Mouse (Mus musculus) right cerebral cortex, postnatal 4 days (tissue): ENCODE results near the gene Zswim1.
"Not testable (repeated sequence)": the region's sequence is repeated elsewhere in the genome, so short reads cannot be mapped to it uniquely, and the experiment has no call there.

Experiments
- DNase-seq: peaks from one replicate; pipeline ENCODE4 v3.0.0-alpha.2; 2022

Gene Zswim1

DNA sequence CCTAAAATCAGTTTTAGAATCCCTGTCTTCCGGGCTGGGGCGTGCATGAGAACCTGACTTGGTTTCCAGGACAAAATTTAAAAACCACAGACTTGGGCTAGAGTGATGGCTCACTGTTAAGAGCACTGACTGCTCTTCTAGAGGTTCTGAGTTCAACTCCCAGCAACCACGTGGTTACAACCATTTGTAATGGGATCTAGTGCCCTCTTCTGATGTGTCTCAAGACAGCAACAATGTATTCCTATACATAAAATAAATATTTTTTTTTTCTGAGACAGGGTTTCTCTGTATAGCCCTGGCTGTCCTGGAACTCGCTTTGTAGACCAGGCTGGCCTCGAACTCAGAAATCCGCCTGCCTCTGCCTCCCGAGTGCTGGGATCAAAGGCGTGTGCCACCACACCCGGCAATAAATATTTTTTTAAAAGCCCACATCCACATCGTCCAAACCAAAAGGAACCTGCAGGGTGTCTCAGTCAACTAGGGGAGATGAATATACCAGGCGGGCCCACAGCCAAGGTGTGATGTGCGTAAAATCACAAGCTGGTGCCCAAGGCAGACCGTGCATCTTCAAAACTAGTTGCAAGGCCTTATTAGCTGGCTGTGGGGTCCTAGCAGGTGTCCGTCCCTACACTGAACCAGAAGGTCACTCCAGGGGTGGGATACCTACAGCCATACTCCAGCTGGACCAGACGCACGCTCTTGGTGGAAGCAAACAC, 9.7 kb downstream of the Zswim1 start:
- no peak for DNase-seq

DNA sequence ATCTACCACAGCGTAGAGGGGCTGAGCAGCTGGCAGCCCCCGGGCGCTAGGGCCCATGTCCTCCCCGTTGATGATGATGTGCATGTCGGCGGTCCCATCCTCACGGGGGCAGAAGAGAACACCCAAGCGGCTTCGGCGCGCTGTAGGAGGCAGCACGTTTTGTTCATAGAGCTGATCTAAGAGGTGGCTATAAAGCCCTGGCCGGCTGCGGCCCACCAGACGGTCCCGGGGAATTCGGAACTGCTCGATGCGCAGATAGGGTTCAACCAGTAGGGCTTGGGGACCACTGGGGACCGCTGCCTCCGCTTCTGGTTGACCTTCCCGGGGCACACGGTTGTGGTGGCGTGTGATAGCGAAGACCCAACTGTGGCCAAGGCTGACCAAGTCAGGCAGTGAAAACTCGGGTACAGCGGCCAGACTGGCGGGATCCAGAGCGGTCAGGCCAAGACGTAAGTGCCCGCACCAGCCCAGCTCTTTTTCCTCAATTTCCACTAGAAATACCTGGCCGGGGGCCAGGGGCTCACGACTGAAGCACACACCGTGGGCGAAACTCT, 10.3 kb downstream of the Zswim1 start, which contains the start of gene Ctsa:
Ctsa (plus strand) TSS at position 126 of the 554 bp plus-strand sequence.
- peak; percentile 76 for DNase-seq

DNA sequence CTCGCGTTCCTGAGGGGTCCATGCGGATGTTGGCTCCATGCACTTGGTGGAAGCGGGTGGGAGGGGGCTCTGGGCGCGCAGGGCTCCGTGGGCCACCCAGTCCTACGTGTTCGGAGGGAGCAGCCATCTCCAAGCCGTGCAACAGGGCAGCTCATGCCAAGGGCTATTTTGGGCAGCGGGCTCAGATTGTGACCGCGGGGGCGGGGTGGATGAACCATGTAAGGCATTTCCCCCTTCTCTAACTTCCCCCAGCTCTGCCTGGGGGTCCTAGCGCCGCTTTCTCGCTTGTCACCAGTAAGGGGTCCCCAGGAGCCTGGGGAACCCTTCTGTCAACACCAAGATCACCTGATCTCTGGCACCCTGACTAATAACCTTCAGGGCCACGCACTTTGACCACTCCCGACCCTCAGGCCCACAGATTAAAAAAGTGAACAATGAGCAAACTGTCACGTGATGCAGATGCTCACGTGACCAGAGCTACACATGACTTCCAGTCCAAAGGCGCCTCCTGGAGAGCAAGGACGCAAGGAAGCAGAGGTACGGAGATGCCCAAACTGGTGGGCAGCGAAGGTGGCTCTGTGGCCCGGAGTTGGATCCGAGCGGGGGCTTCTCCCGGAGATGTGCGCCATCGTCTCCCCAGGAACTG, 11.0 kb downstream of the Zswim1 start, which contains the start of gene Neurl2:
Neurl2 (minus strand) TSS at position 143 of the 646 bp plus-strand sequence.
- peak; percentile 90 for DNase-seq

DNA sequence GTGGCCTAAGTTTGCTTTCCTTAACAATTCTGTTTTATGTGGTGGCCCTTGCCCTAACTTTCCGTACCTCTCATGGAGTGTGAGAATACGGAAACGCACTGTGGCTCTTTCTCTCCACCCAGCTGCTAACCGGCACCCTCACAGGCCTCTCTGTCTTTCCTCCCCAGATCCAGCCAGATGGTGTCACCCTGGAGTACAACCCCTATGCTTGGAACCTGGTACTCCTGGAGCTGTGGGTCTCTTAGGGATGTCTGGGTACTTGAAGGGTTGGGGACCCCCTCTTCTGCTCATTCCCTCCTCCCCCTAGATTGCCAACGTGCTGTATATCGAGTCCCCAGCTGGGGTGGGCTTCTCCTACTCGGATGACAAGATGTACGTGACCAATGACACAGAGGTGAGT, 12.0 kb downstream of the Zswim1 start:
- no peak for DNase-seq

DNA sequence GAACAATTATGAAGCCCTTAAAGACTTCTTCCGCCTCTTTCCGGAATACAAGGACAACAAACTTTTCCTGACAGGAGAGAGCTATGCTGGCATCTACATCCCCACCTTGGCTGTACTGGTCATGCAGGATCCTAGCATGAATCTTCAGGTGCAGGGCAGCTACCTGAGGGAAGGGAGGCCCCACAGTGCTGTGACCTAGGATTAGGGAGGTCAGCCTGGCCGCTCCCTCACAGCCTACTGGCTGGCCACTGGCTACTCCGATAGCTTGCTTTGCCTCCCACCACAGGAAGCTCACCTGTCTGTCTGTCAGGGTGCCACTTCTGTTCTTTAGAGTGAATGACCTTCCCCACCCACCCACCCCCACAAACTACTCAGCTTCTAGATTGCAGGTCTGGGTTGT, 12.7 kb downstream of the Zswim1 start:
- no peak for DNase-seq

DNA sequence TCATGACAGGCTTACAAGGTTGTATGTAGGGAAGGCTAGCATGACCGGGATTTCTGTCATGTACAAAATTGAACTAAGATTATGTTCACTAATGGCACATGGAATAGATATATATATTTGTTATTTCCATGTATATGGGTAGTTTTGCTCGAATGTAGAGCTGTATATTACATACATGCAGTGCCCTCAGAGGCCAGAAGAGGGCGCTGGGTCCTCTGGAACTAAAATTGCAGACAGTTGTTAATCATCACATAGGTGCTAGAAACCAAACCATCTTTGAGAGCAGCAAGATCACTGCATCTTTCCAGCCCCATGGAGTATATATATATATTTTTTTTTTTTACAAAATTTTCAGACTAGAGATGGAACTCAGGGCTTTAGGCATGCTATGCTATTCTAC, 23.3 kb downstream of the Zswim1 start:
- no peak for DNase-seq

DNA sequence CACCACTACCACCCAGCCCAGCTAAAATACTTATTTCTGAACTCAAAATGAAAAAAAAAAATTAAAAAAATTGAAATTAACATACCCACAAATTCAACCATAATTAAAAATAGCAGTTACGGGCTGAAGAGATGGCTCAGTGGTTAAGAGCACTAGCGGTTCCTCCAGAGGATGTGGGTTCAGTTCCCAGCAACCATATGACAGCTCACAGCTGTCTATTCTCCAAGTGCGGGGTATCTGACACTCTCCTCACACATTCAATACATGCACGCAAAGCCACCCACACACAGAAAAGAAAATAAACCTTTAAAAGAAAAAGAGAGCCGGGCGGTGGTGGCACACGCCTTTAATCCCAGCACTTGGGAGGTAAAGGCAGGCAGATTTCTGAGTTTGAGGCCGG, 27.6 kb downstream of the Zswim1 start:
- DNase-seq, result no peak

DNA sequence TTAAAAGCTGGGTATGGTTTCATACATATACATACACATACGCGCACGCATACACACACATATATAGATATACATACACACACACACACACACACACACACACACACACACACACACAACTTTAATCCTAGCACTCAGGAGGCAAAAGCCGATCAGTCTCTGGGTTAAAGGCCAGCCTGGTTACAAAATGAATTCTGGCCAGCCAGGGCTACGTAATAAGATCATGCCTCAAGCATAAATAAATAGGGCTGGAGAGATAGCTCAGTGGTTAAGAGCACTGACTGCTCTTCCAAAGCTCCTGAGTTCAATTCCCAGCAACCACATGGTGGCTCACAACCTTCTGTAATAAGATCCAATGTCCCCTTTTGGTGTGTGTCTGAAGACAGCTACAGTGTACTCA, 33.1 kb downstream of the Zswim1 start:
- not testable (repeated sequence) for DNase-seq

DNA sequence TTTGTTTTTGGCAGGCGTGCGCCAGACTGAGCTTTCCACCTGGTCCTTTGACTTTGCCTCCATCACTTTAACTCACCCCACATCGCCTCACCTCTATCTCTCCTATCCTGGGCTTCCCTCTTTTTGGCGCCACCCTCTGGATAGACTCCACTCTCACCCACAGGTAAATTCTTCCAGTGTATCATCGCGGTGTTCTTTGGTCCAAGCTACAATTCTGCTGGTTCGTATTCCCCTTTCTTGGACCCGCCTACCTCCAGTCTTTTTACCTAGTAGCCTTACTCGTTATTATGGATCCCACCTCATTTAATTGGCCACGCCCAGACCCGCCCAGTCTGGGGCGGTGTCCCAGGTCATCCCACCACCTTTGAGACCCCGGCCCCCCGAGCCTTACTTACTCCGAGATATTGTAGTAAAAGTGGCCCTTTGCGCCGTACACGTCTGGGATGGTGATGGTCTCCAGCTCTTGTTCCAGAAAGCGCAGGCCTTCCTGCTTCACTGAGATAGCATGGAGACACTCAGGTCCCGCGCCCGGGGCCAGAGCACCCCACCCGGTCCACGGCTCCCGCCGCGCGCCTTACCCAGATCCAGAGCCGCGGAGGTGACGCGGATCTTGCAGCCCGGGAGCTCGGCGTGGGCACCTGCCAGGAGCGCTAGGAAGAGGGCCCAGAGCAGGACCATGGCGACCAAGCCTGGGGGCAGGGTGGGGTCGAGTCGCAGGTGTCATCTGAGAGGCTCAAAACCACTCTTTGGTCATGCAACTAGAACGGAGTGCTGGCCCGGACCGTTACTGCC, 34.0 kb downstream of the Zswim1 start:
- DNase-seq, result no peak

DNA sequence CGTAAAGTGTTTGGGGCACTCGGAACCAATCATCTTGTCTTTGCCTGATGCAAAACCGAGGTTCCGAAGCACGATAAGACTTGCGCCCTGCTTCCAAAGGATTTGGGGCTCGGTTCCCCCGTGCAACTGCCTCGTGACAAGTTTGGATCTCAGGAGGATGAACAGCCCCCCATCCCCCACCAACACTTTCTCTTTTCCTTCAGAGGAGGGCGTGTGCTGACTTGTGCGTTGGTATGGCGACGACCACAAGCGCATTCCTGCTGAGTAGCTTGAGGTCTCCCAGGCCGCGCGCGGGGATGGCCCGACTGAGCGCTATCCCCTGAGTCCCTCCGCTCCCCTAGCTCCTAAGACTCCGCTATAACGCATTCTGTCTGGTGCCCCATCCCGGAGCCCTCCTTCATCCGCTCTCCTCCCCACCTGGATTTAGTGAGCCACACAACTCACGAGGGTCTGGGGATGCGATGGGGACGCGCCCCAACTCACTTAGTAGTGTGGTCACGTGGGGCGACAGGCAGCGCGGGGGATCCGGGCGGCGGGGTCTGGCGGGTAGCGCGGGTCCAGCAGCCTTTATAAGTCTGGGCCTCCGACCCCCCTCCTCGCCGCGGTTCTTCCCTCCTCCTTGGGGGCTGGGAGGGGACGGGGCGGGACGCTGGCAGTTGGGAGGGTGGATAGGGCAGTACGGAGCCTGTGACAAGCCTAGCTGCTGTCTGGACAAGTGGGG, 34.8 kb downstream of the Zswim1 start, which contains the start of gene Pltp:
Pltp (minus strand) TSS at position 611 of the 721 bp plus-strand sequence.
- peak; percentile 56 for DNase-seq

DNA sequence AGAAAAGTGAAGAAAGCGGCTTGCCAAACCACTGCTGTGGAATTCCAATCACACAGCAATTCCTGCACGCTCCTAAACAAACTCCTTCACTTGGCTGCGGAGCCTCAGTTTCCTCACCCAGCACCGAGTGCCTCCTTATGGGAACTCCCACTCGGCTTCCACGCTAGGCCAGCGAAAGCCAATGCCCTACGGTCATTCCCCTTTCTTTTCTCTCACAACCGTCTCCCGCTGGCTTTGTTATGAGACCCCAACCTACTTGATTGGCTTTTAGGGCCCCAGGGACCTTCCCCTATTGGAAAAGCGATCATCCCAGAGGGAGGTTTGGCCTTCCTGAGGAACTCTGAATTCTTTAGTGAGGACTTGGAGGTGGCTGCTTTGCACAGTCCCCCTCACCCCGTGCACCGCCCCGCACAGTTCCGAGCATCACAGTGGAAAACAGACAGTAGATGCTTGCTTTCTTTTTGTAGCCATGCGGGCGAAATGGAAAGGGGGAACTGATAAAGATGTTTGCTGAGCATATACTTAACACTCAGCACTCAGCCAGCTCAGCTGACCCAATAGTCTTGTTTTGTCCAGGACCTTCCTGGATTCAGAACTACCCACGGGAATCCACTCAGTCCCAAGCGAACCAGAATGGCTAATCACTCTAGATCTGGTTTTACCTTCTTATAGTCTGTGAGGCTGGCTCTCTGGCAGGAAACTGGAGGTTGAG, 35.5 kb downstream of the Zswim1 start:
- DNase-seq, result no peak

DNA sequence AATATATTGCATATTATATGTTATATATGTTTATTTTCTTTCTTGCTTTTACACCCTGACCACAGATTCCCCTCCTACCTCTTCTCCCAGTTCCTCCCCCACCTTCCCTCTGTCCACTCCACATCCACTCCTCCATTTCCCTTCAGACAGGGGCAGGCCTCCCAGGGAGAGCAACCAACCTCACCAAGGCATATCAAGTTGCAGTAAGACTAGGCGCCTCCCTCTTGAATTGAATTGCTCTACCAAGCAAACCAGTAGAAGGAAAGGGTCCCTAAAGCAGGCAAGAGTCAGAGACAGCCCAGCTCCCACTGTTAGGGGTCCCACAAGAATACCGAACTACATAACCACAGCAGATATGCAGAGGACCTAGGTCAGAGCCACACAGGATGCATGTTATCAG, 36.7 kb downstream of the Zswim1 start:
- DNase-seq, result no peak

DNA sequence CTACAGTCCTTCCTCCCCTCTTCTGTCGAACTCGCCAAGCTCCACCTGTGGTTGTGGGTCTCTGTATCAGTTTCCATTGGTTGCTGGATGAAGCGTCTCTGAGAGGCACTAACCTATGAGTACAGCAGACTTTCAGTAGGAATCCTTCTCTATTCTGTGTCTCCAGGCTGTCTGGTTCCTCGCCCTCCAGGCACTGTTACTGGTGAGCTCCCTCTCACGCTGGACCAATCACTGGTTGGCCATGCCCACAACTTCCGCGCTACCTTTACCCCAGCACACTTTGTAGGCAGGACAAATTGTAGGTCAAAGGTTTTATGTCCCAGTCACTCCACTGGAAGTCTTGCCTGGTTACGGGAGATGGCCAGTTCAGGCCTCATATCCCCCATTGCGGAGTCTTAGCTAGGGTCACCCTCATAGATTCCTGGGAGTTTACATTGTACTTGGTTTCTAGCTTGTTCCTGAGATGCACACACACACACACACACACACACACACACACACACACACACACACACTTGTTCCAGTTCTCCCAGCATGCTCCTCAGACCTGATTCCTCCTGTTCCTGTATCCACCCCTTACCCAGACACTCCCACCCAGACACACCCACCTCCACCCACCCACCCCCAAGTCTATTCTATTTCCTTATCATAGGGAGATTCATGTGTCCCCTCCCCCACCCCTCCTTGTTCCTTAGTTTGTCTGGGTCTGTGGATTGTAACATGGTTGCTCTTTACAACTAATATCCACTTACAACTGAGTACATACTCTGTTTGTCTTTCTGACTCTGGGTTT, 37.4 kb downstream of the Zswim1 start:
- DNase-seq, result no peak

DNA sequence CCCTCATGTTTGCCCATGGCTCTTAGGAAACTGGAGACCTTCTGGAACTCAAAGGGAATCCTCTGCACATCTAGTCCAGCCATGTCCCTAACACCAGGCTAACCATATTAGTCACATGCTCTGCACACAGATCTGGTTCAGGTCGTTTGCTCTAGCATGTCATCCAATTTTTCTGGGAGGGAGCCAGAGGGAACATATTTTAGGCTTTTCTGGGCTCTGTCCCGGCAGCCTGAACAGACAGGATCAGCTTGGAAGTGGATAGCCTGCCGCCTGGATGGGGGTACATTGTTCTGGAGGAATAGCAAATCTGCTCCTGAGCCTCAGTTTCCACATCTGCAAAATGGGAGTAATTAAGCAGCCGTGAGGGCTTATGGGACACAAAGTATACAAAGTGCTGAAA, 38.6 kb downstream of the Zswim1 start:
- DNase-seq, result no peak

DNA sequence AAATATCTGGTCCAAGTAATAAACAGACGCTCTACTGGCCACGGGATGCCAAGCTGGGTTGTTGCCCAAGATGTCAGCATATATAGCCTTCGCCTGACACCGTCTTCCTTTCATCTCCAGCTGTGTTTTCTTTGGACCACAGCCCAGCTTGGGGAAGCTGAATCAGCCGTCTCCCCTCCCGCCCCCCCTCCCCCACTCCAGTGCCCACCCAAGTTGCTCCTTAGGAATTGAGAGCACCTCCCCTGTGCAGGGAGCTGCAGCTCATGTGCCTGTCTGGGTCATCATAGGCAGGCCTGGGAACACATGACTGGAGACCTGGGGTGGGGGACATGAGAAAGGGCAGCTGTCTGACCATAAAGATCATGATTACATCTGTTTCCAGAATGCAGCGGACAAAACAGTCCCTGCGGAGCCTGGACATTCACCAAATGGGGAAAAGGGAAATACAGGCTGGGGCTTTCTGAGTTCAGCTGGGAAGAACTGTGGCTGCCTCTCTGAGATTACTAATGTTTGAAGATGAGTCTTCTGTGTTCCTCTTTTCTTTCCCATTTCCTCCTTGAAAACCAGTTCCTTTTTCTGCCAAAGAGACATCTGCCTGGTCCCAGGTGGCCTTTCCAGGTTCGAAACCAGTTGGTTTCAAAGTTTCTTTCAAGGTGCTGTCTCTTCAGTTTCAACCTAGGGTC, 39.8 kb downstream of the Zswim1 start:
- peak; percentile 51 for DNase-seq

DNA sequence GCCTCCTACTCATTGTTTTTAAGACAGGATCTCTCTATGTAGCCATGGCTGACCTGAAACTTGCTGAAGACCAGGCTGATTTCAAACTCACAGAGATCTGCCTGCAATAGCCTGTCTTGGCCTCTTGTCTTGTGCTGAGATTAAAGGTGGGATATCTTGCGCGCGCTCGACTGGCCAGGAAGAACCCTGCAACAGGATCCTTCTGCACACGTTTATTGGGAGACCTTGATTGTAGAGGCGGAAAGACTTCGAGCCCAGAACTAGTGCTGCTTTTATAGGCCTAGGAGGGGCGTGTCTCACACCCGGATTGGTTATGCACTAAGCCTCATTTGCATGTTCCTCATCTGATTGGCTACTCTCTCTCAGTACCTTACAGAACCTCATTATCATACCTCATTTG, 40.9 kb downstream of the Zswim1 start:
- DNase-seq, result not testable (repeated sequence)

DNA sequence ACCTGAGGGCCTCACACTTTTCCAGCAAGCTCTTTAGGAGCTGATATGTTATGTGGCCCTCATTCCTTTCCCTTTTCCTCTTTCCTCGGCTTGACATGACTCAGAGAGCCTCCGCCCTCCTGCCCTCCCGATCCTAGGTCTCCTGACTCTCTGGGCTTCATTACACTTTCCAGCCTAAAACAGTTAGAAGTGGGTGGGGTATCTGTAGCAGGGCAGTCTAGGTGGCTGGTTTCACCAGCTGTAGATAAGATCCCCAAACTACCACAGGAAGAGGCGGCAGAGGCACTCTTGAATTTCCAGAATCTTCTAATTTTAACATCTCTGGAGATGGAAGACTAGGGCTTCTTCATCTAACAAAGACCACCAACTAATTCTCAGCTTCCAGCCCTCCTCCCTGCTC, 42.1 kb downstream of the Zswim1 start:
- DNase-seq, result no peak

DNA sequence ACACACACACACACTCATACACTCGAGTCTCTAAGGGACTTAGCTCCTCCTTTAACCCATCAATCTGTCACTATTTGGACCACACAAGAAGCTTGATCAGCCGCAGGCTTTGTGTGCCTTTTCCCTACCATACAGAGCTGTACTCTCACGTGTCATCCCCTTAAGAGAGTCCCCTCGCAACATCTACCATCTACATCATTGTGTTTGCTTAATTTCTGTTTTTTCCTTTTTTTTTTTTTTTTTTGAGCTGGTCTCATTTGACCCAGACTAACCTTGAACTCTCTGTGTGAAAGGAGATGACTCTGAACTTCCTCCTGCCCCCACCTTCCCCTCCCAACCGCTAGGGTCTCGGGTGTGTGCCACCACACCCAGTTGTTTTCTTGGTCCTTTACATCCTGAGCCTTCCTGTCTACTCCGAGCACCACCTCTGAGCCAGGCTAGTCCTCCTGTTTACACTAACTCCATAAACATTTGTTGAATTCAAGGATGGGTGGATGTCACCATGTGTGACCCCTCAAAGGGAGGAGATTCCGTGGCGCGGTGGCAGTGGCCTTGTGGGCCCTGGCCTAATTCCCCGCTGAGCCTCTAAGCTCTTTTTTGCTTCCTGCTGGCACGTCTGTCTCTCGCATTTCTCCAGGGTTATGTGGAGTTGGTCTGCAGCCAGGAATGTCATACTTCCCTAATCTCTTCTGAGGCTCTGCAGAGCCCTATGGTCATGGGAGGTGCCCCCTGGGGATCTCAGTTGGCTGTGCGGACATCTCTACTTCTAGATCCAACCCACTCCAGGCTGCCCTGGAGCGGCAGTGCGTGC, 44.5 kb downstream of the Zswim1 start:
- DNase-seq, result no peak

DNA sequence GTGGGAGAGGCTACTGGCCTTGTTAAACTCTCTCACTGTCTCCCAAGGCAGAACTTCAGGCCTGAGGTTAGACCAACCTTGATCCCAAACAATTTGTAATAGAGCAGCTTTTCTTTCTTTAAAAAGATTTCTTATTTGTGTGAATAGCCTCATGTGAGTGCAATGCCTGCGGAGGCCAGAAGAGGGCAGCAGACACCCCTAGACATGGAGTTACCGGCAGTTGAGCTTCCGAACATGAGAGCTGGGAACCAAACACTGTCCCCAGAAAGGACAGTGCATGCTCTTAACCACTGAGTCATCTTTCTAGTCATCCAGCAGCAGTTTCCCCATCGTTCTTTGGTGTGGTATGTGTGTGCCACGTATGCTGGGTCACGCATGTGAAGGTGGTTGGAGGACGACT, 45.1 kb downstream of the Zswim1 start:
- DNase-seq, result no peak

DNA sequence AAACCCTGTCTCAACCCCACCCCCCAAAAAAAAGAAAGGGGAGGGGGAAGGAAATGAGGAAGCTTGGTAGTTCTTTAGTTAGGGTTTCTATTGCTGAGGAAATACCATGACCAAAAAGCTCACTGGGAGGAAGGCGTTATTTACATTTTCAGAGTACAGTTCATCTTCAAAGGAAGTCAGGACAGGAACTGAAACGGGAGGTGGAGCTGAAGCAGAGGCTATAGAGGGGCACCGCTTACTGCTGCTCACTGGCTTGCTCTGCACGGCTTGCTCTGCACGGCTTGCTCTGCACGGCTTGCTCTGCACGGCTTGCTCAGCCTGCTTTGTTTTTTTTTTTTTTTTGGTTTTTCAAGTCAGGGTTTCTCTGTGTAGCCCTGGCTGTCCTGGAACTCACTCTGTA, 46.0 kb downstream of the Zswim1 start:
- no peak for DNase-seq
